Mouse (Mus musculus) liver, embryonic 14.5 days (tissue): Measurements from ENCODE around the gene Scamp4. TPM values are rescaled to one million over a fixed set of nuclear protein-coding genes. Genes with fewer than 3 reads are reported as not detected.

Experiments
- ATAC-seq: fragments of 200-750 bp; cut with Nextera tagmentation; 2 replicates; pipeline ENCODE4 v1.8.0; 2017; ENCODE audit warnings: moderate number of reproducible peaks, mild to moderate bottlenecking, moderate library complexity; ENCODE audit not compliant: insufficient read depth
- DNase-seq, 3 experiments: peaks; one replicate each; pipeline ENCODE4 v3.0.0-alpha.2; 2012 to 2013; ENCODE audit warnings: low read depth in 3 of 3, low spot score in 3 of 3
- H3K27ac ChIP-seq: fragments of 300-500 bp; sonication (generic); 2 replicates; pipeline ENCODE4 v1.5.1; 2014; ENCODE audit warnings: moderate library complexity, mild to moderate bottlenecking, control low read depth, inconsistent platforms
- H3K27me3 ChIP-seq: fragments of 300-500 bp; sonication (generic); 2 replicates; pipeline ENCODE4 v1.6.1; 2014; ENCODE audit warnings: mild to moderate bottlenecking, low read length, moderate library complexity; ENCODE audit not compliant: control insufficient read depth, insufficient read depth
- H3K36me3 ChIP-seq: fragments of 300-500 bp; sonication (generic); replicated peaks from 2 replicates; pipeline ENCODE4 v1.6.1; 2014; ENCODE audit warnings: low read depth; ENCODE audit not compliant: control insufficient read depth, insufficient read depth
- H3K4me1 ChIP-seq, 2 experiments: fragments of 200-500 bp in 1 of 2; fragments of 300-500 bp in 1 of 2; sonication (generic) in 1 of 2; replicated peaks; 2 replicates each; pipeline ENCODE4 v1.6.1; 2012 to 2014; ENCODE audit warnings: antibody characterized with exemption in 1 of 2, inconsistent platforms in 1 of 2, low read length in 1 of 2; ENCODE audit not compliant: control insufficient read depth in 2 of 2, insufficient read depth in 2 of 2
- H3K4me2 ChIP-seq: fragments of 300-500 bp; sonication (generic); 2 replicates; pipeline ENCODE4 v1.6.1; 2014; ENCODE audit warnings: low read depth, mild to moderate bottlenecking, control low read depth, moderate library complexity
- H3K4me3 ChIP-seq, 2 experiments: fragments of 200-500 bp in 1 of 2; fragments of 300-500 bp in 1 of 2; sonication (generic) in 1 of 2; 2 replicates each; pipeline ENCODE4 v1.5.1; 2012 to 2014; ENCODE audit warnings: low read depth in 2 of 2, low read length in 2 of 2, mild to moderate bottlenecking in 2 of 2, control low read depth in 1 of 2, inconsistent platforms in 1 of 2, moderate library complexity in 1 of 2; ENCODE audit not compliant: insufficient read depth in 1 of 2
- H3K9ac ChIP-seq: fragments of 300-500 bp; sonication (generic); replicated peaks from 2 replicates; pipeline ENCODE4 v1.6.1; 2014; ENCODE audit warnings: mild to moderate bottlenecking, control low read depth, moderate library complexity
- H3K9me3 ChIP-seq: fragments of 300-500 bp; sonication (generic); 2 replicates; pipeline ENCODE4 v1.6.1; 2016; ENCODE audit warnings: low read length, mixed read lengths; ENCODE audit not compliant: control insufficient read depth
- CTCF ChIP-seq: IDR thresholded peaks from 2 replicates; pipeline ENCODE4 v1.5.1; 2016; ENCODE audit warnings: antibody characterized with exemption, low read depth, control low read depth
- EP300 ChIP-seq: IDR thresholded peaks from 2 replicates; pipeline ENCODE4 v1.6.1; 2016; ENCODE audit warnings: antibody characterized with exemption, low read depth
- WGBS: fragments of 180-500 bp; shearing (Covaris S2); extraction: QIAGEN DNeasy Blood & Tissue Kit; methylation state at CpG from one replicate; pipeline ENCODE4 v1.1.7; 2014; ENCODE audit not compliant: insufficient replicate concordance; 5-methylcytosine and 5-hydroxymethylcytosine counted together
- polyA plus RNA-seq, 2 experiments: library from polyadenylated mRNA; depleted of rRNA in 1 of 2; stranded (reverse) in 1 of 2; unstranded in 1 of 2; fragments of >200 nt; fragmentation: Nextera tagmentation in 1 of 2; extraction: Ambion mirVana in 1 of 2; gene quantifications; 2 replicates each; pipeline versions ENCODE4 v1.2.1 to v1.2.3; 2012 to 2014

The Scamp4 gene
- polyA plus RNA-seq, 2 experiments: 22.0 to 34.6 TPM

DNA sequence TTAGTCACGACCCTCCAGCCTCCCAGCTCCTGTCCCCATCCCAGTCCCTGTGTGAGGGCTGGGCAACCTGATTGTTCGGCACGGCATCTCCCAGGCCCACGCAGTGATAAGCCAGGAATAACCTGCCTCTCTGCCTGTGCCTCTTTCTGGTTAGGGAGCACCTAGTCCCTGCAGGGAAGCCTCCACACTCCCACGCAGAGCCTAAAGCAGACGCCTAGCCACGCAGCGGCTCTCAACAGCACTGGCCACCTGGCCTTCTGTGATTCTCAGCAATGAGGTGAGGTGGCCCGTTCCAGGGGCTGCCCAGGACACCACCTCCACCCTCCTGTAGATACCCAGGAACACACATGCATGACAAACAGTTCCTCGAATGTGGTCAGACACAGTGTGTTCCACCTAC lies 47.7 kb downstream of the Scamp4 start:
- Histone ChIP-seq H3K4me1 (peaks cover 1 to 4% of the 10 kb centered on the region in 2 experiments; a peak in 3 of 4 replicates), H3K27ac (no peak overlapping the region), H3K4me2 (no peak overlapping the region), H3K36me3 (no peaks in the 10 kb centered on the region), H3K4me3 (no peak overlapping the region), H3K27me3 (no peaks in the 10 kb centered on the region), H3K9me3 (no peaks in the 10 kb centered on the region), H3K9ac (no peak overlapping the region)
- no peak for ATAC-seq
- WGBS: 83% methylated on average over 10 of the region's 10 CpGs
- TF ChIP-seq CTCF: no peak
- DNase-seq: no peak

GRCm38 (mm10) chr10:80653156-80653720 lies 50.6 kb downstream of the Scamp4 start:
- Histone ChIP-seq H3K9ac (no peak overlapping the region), H3K27me3 (no peaks in the 10 kb centered on the region), H3K36me3 (no peaks in the 10 kb centered on the region), H3K4me2 (no peak overlapping the region), H3K4me3 (no peak overlapping the region), H3K27ac (no peak overlapping the region), H3K4me1 (peaks cover 14 to 22% of the 10 kb centered on the region in 2 experiments), H3K9me3 (no peaks in the 10 kb centered on the region)
- WGBS: 69% methylated on average over 6 of the region's 6 CpGs
- ATAC-seq (no peak), DNase-seq (no peak)
- no peak for TF ChIP-seq CTCF
- TF ChIP-seq EP300: no peak

DNA sequence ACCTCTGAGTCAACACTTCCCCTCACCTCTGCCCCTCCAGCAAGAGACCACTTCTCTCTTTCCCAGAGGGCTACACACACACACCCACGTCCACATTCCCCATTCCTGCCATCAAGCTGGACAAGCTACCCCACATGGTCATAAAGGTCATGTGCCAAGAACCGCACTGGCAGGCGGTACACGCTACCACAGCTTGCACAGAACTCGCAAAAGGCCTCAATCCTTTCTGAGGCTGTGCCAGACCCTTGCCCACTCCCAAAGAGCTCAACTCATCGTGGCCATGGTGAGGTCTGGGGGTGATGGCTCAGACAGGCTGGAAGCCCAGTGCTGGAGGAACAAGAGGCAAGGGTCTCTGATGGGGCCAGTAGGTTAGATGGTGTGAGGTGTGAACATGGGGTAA lies 52.2 kb downstream of the Scamp4 start:
- Histone ChIP-seq H3K9ac (no peak overlapping the region), H3K4me2 (no peak overlapping the region), H3K27me3 (no peaks in the 10 kb centered on the region), H3K9me3 (no peaks in the 10 kb centered on the region), H3K36me3 (no peaks in the 10 kb centered on the region), H3K4me1 (peaks cover 22 to 32% of the 10 kb centered on the region in 2 experiments), H3K4me3 (no peak overlapping the region), H3K27ac (no peak overlapping the region)
- ATAC-seq (no peak), DNase-seq (no peak)
- TF ChIP-seq CTCF (no peak), EP300 (no peak)
- 80% methylated on average over 6 of the region's 6 CpGs for WGBS

DNA sequence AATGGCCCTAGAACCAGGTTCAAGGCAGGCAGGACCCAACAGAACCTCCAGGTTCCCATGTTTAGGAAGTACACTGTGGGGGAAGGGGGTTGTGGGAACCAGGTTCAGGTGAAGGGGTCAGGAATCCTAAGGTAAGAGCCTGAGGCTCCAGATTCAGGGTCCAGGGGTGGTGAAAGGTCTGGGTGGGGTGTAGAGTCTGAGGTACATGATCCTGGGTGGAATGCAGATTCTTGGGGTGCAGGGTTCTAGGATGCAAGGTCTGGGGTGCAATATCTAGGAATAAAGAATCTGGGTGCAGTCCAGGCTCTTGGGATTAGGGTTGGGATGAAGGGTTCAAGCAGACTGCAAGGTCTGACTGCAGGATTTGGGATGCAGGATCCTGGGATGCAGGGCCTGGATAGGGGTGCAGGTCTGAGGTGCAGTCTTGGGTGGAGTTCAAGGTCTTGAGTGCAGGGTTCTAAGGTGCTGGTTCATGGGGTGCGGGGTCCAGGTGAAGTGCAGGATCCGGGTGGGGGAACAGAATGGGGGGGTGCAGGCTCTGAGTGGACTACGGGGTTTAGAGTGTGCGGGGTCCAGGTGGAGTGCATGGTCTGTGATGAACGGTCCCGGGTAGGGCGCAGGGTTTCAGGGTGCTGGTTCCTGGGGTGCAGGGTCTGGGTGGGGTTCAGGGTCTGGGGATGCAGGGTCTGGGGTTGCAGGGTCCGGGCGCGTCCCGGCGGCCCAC lies 52.9 kb downstream of the Scamp4 start:
- H3K27ac ChIP-seq: peak overlapping the region; percentile 50; the same call in 1 of the 2 replicates
- no peak for DNase-seq
- peak overlapping the region; percentile 74 for H3K4me2 ChIP-seq
- whole genome bisulfite sequencing: 3% methylated on average over 12 of the region's 12 CpGs
- no peaks in the 10 kb centered on the region for H3K9me3 ChIP-seq
- peaks cover 22 to 32% of the 10 kb centered on the region in 2 experiments for H3K4me1 ChIP-seq
- H3K9ac ChIP-seq: peak overlapping the region; percentile 76
- H3K27me3 ChIP-seq: no peaks in the 10 kb centered on the region
- H3K36me3 ChIP-seq: no peaks in the 10 kb centered on the region
- peak; percentile 14; the same call in 1 of the 2 replicates for ATAC-seq
- TF ChIP-seq CTCF (no peak), EP300 (no peak)
- peak overlapping the region; percentile 68 to 78 for H3K4me3 ChIP-seq

DNA sequence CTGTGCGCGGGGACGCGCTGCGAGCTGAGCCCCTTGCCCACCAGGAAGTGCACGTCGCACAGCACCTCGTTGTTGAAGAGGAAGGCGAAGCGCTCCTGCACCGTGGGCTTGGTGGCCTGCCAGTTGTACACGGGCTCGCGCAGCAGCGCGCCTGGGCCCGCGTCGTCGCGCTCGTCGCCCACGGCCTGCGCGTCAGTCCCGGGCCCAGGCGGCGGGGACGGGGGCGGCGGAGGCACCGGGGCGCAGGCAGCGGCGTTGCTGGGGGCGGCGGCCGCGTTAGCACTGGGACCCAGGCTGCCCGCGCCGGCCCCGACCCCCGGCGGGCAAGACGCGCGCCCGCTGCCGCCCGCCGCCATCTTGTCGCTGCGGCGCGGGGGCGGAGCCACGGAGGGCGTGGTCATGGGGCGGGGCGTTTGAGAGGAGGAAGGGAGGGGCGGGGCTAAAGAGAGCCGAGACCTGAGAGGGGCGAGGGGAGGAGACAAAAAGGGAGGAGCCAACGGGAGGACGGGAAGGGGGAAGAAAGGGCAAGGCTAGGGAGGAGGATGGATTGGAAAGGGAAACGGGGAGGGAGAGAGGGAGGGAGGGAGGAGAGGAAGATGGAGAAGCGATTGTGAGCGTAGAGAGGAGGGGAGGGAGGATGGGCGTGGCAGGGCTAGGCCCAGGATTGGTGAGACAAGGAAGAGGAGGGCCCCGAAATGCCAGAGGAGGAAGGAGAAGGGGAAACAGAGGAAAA lies 53.6 kb downstream of the Scamp4 start:
- Histone ChIP-seq H3K9me3 (no peaks in the 10 kb centered on the region), H3K4me1 (peaks cover 22 to 32% of the 10 kb centered on the region in 2 experiments)
- peak; percentile 88 to 90 (median 88) for DNase-seq

More for the DNA sequence above, 53.6 kb downstream of the Scamp4 start:
- Histone ChIP-seq H3K27me3 (no peaks in the 10 kb centered on the region), H3K36me3 (no peaks in the 10 kb centered on the region), H3K4me3 (peak overlapping the region; percentile 68 to 78), H3K27ac (peak overlapping the region; percentile 72), H3K4me2 (peak overlapping the region; percentile 74), H3K9ac (peak overlapping the region; percentile 76)
- peak; percentile 72 for ATAC-seq
- WGBS: 2% methylated on average over 71 of the region's 72 CpGs
- no peak for TF ChIP-seq EP300
